Mouse (Mus musculus): ENCODE results near the gene Klf5. TPM values are rescaled to one million over a fixed set of nuclear protein-coding genes. Genes with fewer than 3 reads are reported as not detected.

Klf5 gene
- polyA plus RNA-seq (2015; fragmentation: Nextera tagmentation; extraction: Ambion mirVana) = 15.6 and 15.7 TPM in 2 replicates

DNA sequence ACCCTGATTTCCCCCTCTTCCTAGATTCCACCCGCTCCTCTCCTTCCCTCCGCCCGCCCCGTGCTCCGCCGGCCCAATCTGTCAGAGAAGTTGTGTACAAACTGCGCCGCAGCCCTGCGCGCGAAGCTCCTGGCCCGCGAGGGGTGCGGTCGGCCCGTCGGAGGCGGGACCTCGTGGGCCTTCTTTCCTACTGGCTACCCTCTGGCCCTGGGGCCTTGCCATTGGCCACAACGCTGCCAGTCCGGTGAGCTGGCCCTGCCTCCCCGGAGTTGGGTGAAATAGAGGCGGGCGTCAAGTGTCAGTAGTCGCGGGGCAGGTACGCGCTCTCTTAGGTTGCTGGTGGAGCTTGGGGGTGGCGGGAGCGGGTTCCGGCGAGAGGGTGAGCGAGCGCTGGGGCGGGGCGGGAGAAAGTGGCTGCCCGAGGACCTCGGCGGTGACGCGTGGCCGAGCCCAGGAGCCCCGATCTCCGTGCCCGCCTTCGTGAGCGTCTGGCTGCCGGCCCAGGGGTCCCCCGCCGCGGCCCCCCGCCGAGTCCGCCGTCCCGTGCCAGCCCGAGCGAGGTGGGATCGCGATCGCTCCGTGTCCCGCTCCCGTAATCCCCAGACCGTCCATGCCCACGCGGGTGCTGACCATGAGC lies at the start of gene Klf5:
Gene Klf5 (plus strand): TSS at position 307 of the 637 bp plus-strand sequence.

Other genes with a start within 250 kb of the Klf5 start
- 12.9 and 13.9 TPM in 2 replicates for gene Pibf1, start 199.3 kb upstream of the Klf5 start, polyA plus RNA-seq (2015; fragmentation: Nextera tagmentation; extraction: Ambion mirVana)
- gene Dis3, start 198.9 kb upstream of the Klf5 start, polyA plus RNA-seq (2015; fragmentation: Nextera tagmentation; extraction: Ambion mirVana) = 12.3 and 13.9 TPM in 2 replicates